Mouse (Mus musculus) E14TG2a.4 (cell line): ENCODE measurements around the gene Sync.

Source experiments
- H3K27me3 ChIP-seq: 2 replicates; pipeline ENCODE4 v1.6.1; 2014; ENCODE audit warnings: low read length, control low read depth; ENCODE audit not compliant: insufficient read depth
- H3K36me3 ChIP-seq: 2 replicates; pipeline ENCODE4 v1.6.1; 2014; ENCODE audit warnings: low read length, control low read depth; ENCODE audit not compliant: insufficient read depth
- H3K4me1 ChIP-seq: replicated peaks from 2 replicates; pipeline ENCODE4 v1.6.1; 2014; ENCODE audit warnings: low read depth, low read length, control low read depth
- H3K4me3 ChIP-seq: replicated peaks from 2 replicates; pipeline ENCODE4 v1.5.1; 2014; ENCODE audit warnings: mild to moderate bottlenecking, low read length
- H3K9me3 ChIP-seq: 2 replicates; pipeline ENCODE4 v1.6.1; 2014; ENCODE audit warnings: low read length, control low read depth
- CTCF ChIP-seq: conservative IDR thresholded peaks from 2 replicates; pipeline ENCODE4 v1.5.1; 2014; ENCODE audit warnings: low read length
- NANOG ChIP-seq: IDR thresholded peaks from 2 replicates; pipeline ENCODE4 v1.6.1; 2014; ENCODE audit warnings: borderline replicate concordance, low read length, mixed read lengths
- POU5F1 ChIP-seq: IDR thresholded peaks from 2 replicates; pipeline ENCODE4 v1.6.1; 2014; ENCODE audit warnings: low read length, borderline replicate concordance

Gene Sync

GRCm38 (mm10) chr4:129288067-129288466, 650 bp downstream of the Sync start:
- Histone ChIP-seq H3K36me3 (no peaks in the 10 kb centered on the region), H3K9me3 (no peaks in the 10 kb centered on the region), H3K4me1 (peaks cover 38% of the 10 kb centered on the region), H3K4me3 (peak overlapping the region; percentile 82), H3K27me3 (peaks cover 59% of the 10 kb centered on the region)
- TF ChIP-seq POU5F1 (no peak), NANOG (no peak), CTCF (no peak)

DNA sequence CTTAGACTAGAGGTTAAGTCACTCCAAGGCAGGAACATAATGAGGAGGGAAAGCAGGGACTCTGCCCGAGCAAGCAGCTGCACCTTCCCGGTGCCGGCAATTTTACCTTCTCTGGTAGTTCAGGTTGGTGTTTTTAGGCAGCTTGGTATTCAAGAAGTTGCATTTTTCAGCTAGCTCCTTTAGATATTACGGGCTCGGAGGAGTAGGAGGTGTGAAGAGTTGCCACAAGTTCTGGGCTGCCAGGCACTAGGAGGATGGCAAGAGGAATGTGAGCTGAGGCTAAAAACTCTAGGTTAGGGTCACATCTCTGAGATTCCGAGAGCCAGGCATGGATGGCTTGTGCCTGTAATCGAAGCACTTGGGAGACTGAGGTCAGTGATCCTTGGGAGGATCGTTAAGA, 2.3 kb downstream of the Sync start:
- Histone ChIP-seq H3K9me3 (no peaks in the 10 kb centered on the region), H3K27me3 (peaks cover 69% of the 10 kb centered on the region), H3K4me1 (peaks cover 53% of the 10 kb centered on the region), H3K4me3 (no peak overlapping the region), H3K36me3 (no peaks in the 10 kb centered on the region)
- no peak for TF ChIP-seq POU5F1
- TF ChIP-seq CTCF, result no peak
- TF ChIP-seq NANOG, result no peak

- TF ChIP-seq POU5F1 (no peak), CTCF (no peak), NANOG (no peak)
- Histone ChIP-seq H3K4me3 (peak overlapping the region; percentile 68), H3K27me3 (peaks cover 40% of the 10 kb centered on the region), H3K36me3 (no peaks in the 10 kb centered on the region), H3K9me3 (no peaks in the 10 kb centered on the region), H3K4me1 (peaks cover 37% of the 10 kb centered on the region)
Measured at GRCm38 (mm10) chr4:129292831-129293230, 5.4 kb downstream of the Sync start.

DNA sequence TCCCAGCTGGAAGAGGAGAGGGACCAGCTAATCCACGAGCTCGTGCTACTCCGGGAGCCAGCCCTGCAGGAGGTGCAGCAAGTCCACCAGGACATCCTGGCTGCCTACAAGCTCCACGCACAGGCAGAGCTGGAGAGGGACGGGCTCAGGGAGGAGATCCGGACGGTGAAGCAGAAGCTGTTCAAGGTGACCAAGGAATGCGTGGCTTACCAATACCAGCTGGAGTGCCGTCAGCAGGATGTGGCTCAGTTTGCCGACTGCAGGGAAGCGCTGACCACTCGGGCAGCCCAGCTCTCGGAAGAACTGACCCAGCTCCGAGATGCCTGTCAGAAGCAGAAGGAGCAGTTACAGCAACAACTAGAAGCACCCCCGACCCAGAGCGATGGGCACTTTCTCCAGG, 6.3 kb downstream of the Sync start:
- Histone ChIP-seq H3K4me1 (peaks cover 41% of the 10 kb centered on the region), H3K36me3 (no peaks in the 10 kb centered on the region), H3K4me3 (peak overlapping the region; percentile 68), H3K27me3 (peaks cover 31% of the 10 kb centered on the region), H3K9me3 (no peaks in the 10 kb centered on the region)
- TF ChIP-seq NANOG (no peak), CTCF (no peak), POU5F1 (no peak)

GRCm38 (mm10) chr4:129295188-129295587, 7.8 kb downstream of the Sync start:
- Histone ChIP-seq H3K4me1 (peaks cover 50% of the 10 kb centered on the region), H3K9me3 (no peaks in the 10 kb centered on the region), H3K36me3 (no peaks in the 10 kb centered on the region), H3K4me3 (no peak overlapping the region), H3K27me3 (peaks cover 18% of the 10 kb centered on the region)
- TF ChIP-seq NANOG (no peak), CTCF (no peak), POU5F1 (no peak)

DNA sequence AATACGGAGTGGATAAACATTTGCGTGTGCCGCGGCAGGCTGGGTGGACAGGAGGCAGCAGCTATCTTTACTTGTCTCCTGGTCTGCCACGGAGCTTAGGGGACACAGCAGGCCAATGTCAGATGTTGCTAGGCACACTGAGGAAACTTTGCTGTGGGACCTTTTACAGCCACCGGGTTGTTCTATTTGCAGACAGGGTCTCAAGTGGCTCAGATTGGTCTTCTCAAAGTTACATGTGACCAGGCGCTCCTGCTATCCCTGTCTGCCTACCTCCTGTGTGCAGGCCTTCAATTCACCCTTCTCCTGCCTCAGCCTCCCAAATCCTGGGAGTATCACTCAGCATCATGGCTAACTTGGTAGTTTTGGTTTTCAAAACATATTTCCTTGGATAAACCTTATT, 8.6 kb downstream of the Sync start:
- Histone ChIP-seq H3K36me3 (no peaks in the 10 kb centered on the region), H3K9me3 (no peaks in the 10 kb centered on the region), H3K4me3 (no peak overlapping the region), H3K27me3 (peaks cover 17% of the 10 kb centered on the region), H3K4me1 (peaks cover 50% of the 10 kb centered on the region)
- TF ChIP-seq NANOG, result no peak
- TF ChIP-seq CTCF, result no peak
- no peak for TF ChIP-seq POU5F1

DNA sequence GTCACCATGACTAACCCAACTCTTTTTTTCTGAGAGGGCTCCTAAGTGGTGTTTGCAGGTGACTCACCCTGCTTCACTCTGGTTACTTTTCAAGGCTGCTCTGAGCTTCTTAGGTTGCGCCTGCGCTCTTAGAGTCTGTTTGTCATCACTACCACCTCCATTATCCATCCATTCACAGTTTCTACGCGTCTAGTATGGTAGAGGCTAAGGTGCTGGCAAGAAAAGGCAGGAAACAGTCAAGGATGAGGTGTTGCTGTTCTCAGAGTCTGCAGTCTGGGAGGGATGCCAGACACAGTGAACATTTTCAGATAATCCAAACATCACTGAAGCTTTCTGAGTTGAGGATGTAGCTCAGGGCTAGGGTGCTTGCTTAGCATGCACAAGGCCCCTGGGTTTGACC, 10.3 kb downstream of the Sync start:
- peaks cover 42% of the 10 kb centered on the region for H3K4me1 ChIP-seq
- H3K9me3 ChIP-seq, result no peaks in the 10 kb centered on the region
- H3K4me3 ChIP-seq, result no peak overlapping the region
- H3K36me3 ChIP-seq, result peaks cover 1% of the 10 kb centered on the region; the same call in 1 of the 2 replicates
- TF ChIP-seq NANOG, result no peak
- TF ChIP-seq POU5F1, result no peak
- TF ChIP-seq CTCF, result no peak
- H3K27me3 ChIP-seq, result peaks cover 17% of the 10 kb centered on the region

DNA sequence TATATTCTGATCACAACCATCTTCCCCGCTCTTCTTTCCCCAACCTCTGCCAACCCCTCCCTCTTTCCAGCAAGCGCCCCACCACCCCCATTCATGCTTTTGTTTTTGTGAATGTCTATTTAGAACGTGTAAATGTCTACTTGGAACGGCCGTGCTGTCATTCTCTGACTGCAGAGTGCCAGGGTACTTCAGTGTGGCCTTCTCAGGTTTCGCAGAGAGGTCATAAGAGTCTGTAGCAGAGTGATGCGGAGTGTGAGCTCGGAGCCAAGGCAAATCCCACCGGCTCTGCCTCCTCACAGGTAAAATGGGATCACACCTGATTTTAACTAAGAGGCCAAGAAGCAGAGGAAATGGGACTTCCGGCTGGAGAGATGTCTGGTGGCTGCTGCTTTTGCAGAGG, 11.7 kb downstream of the Sync start:
- TF ChIP-seq CTCF, result no peak
- no peak for TF ChIP-seq POU5F1
- no peak for TF ChIP-seq NANOG
- Histone ChIP-seq H3K4me3 (no peak overlapping the region), H3K36me3 (peaks cover 12% of the 10 kb centered on the region; the same call in 1 of the 2 replicates), H3K27me3 (peaks cover 4% of the 10 kb centered on the region), H3K4me1 (peaks cover 32% of the 10 kb centered on the region), H3K9me3 (no peaks in the 10 kb centered on the region)

GRCm38 (mm10) chr4:129303401-129303800, 16.0 kb downstream of the Sync start:
- Histone ChIP-seq H3K4me1 (peaks cover 37% of the 10 kb centered on the region), H3K9me3 (no peaks in the 10 kb centered on the region), H3K4me3 (no peak overlapping the region), H3K27me3 (no peaks in the 10 kb centered on the region), H3K36me3 (peaks cover 50% of the 10 kb centered on the region)
- no peak for TF ChIP-seq POU5F1
- TF ChIP-seq CTCF, result no peak; the same call in 1 of the 2 replicates
- no peak for TF ChIP-seq NANOG
